Mouse (Mus musculus) heart, embryonic 16.5 days (tissue): ENCODE measurements around the gene Mgll. TPM values are rescaled to one million over a fixed set of nuclear protein-coding genes. Genes with fewer than 3 reads are reported as not detected.

ENCODE experiments used
- polyA plus RNA-seq: library from polyadenylated mRNA; unstranded; fragments of >200 nt; fragmentation: Nextera tagmentation; extraction: Ambion mirVana; gene quantifications from 2 replicates; pipeline ENCODE4 v1.2.1, GENCODE M21; 2015

Mgll gene
- polyA plus RNA-seq, 1 experiment from 2014 or later, result 54.0 TPM

Other genes with a start within 250 kb of the Mgll start
- 151 and 171 TPM in 2 replicates for gene Sec61a1, start 205.5 kb upstream of the Mgll start, polyA plus RNA-seq
- gene Kbtbd12, start 86.5 kb upstream of the Mgll start, polyA plus RNA-seq, result 30.9 and 39.1 TPM in 2 replicates
- 28.3 and 31.6 TPM in 2 replicates for gene Abtb1, start 117.6 kb downstream of the Mgll start, polyA plus RNA-seq
- 43.7 and 45.0 TPM in 2 replicates for gene Podxl2, start 150.6 kb downstream of the Mgll start, polyA plus RNA-seq
- 88.3 and 94.7 TPM in 2 replicates for gene Mcm2, start 174.4 kb downstream of the Mgll start, polyA plus RNA-seq
- 54.9 and 58.0 TPM in 2 replicates for gene Tpra1, start 177.8 kb downstream of the Mgll start, polyA plus RNA-seq